Mouse (Mus musculus) kidney, embryonic 15.5 days (tissue): ENCODE measurements around the gene Sec14l1. TPM values are rescaled to one million over a fixed set of nuclear protein-coding genes. Genes with fewer than 3 reads are reported as not detected.

ENCODE experiments used
- ATAC-seq: fragments of 200-750 bp; cut with Nextera tagmentation; replicated peaks from 2 replicates; pipeline ENCODE4 v1.8.0; 2017; ENCODE audit warnings: moderate TSS enrichment; ENCODE audit not compliant: low FRiP score
- H3K27ac ChIP-seq: fragments of 300-500 bp; sonication (generic); 2 replicates; pipeline ENCODE4 v1.5.1; 2015; ENCODE audit warnings: mild to moderate bottlenecking, inconsistent platforms
- H3K27me3 ChIP-seq: fragments of 300-500 bp; sonication (generic); 2 replicates; pipeline ENCODE4 v1.6.1; 2015; ENCODE audit warnings: inconsistent platforms
- H3K36me3 ChIP-seq: fragments of 300-500 bp; sonication (generic); 2 replicates; pipeline ENCODE4 v1.6.1; 2015; ENCODE audit warnings: inconsistent platforms
- H3K4me1 ChIP-seq: fragments of 300-500 bp; sonication (generic); 2 replicates; pipeline ENCODE4 v1.6.1; 2015; ENCODE audit warnings: inconsistent platforms
- H3K4me2 ChIP-seq: fragments of 300-500 bp; sonication (generic); 2 replicates; pipeline ENCODE4 v1.6.1; 2015; ENCODE audit warnings: moderate library complexity, mild to moderate bottlenecking, inconsistent platforms
- H3K4me3 ChIP-seq: fragments of 300-500 bp; sonication (generic); replicated peaks from 2 replicates; pipeline ENCODE4 v1.5.1; 2015; ENCODE audit warnings: mild to moderate bottlenecking, inconsistent platforms
- H3K9ac ChIP-seq: fragments of 300-500 bp; sonication (generic); 2 replicates; pipeline ENCODE4 v1.6.1; 2015; ENCODE audit warnings: mild to moderate bottlenecking, inconsistent platforms
- H3K9me3 ChIP-seq: fragments of 300-500 bp; sonication (generic); replicated peaks from 2 replicates; pipeline ENCODE4 v1.6.1; 2016; ENCODE audit warnings: inconsistent platforms
- WGBS: fragments of 180-500 bp; shearing (Covaris S2); methylation state at CpG from one replicate; pipeline ENCODE4 v1.1.7; 2015; ENCODE audit warnings: mixed read lengths; 5-methylcytosine and 5-hydroxymethylcytosine counted together
- polyA plus RNA-seq: library from polyadenylated mRNA; unstranded; fragments of >200 nt; fragmentation: Nextera tagmentation; extraction: Ambion mirVana; gene quantifications from 2 replicates; pipeline ENCODE4 v1.2.1, GENCODE M21; 2015

Gene Sec14l1
- polyA plus RNA-seq, 1 experiment from 2014 or later: 69.0 TPM

DNA sequence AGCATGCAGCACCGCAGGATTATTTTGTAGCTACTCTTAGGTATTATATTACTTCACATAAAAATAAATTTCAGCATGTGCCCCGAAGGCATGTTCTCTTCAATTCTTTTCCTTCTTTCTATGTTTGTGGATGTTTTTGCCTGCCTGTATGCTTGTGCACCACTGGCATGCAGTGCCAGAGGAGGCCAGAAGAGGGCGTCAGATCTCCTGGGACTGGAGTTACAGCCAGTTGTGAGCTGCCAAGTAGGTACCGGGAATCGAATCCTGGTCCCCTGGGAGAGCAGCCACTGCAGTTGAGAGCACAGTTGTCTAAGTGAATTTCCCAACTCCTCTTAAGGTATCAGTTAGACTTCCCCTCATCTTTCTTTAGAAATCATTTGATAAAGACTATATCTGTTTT is 1.6 kb upstream of the Sec14l1 start:
- ATAC-seq: no peak
- Histone ChIP-seq H3K9me3 (no peaks in the 10 kb centered on the region), H3K36me3 (peaks cover 7% of the 10 kb centered on the region; the same call in 1 of the 2 replicates), H3K4me1 (peaks cover 47% of the 10 kb centered on the region), H3K9ac (no peak overlapping the region), H3K4me3 (no peak overlapping the region), H3K27ac (peak overlapping the region; percentile 99; the same call in 1 of the 2 replicates), H3K27me3 (no peaks in the 10 kb centered on the region), H3K4me2 (0 out of 2 replicates have a peak overlapping the region, but pooled peaks have one; percentile 81)
- 91% methylated on average over 5 of the region's 5 CpGs for WGBS

GRCm38 (mm10) chr11:117114231-117114591 is 757 bp upstream of the Sec14l1 start:
- peak overlapping the region; percentile 91 for H3K4me3 ChIP-seq
- H3K27ac ChIP-seq: peak overlapping the region; percentile 99
- peak overlapping the region; percentile 51 for H3K9ac ChIP-seq
- H3K4me2 ChIP-seq: peak overlapping the region; percentile 81
- ATAC-seq: no peak
- H3K36me3 ChIP-seq: peaks cover 7% of the 10 kb centered on the region; the same call in 1 of the 2 replicates
- 41% methylated on average over 13 of the region's 13 CpGs for WGBS
- no peaks in the 10 kb centered on the region for H3K27me3 ChIP-seq
- H3K4me1 ChIP-seq: peaks cover 47% of the 10 kb centered on the region
- H3K9me3 ChIP-seq: no peaks in the 10 kb centered on the region

GRCm38 (mm10) chr11:117115346-117116219 is 615 bp downstream of the Sec14l1 start:
- WGBS: under 1% methylated on average over 54 of the region's 54 CpGs
- H3K36me3 ChIP-seq: peaks cover 7% of the 10 kb centered on the region; the same call in 1 of the 2 replicates
- no peaks in the 10 kb centered on the region for H3K27me3 ChIP-seq
- H3K4me1 ChIP-seq: peaks cover 57% of the 10 kb centered on the region
- ATAC-seq: no peak
- H3K27ac ChIP-seq: peak overlapping the region; percentile 99
- H3K9me3 ChIP-seq: no peaks in the 10 kb centered on the region
- H3K9ac ChIP-seq: peak overlapping the region; percentile 82
- H3K4me3 ChIP-seq: peak overlapping the region; percentile 91
- H3K4me2 ChIP-seq: peak overlapping the region; percentile 81

DNA sequence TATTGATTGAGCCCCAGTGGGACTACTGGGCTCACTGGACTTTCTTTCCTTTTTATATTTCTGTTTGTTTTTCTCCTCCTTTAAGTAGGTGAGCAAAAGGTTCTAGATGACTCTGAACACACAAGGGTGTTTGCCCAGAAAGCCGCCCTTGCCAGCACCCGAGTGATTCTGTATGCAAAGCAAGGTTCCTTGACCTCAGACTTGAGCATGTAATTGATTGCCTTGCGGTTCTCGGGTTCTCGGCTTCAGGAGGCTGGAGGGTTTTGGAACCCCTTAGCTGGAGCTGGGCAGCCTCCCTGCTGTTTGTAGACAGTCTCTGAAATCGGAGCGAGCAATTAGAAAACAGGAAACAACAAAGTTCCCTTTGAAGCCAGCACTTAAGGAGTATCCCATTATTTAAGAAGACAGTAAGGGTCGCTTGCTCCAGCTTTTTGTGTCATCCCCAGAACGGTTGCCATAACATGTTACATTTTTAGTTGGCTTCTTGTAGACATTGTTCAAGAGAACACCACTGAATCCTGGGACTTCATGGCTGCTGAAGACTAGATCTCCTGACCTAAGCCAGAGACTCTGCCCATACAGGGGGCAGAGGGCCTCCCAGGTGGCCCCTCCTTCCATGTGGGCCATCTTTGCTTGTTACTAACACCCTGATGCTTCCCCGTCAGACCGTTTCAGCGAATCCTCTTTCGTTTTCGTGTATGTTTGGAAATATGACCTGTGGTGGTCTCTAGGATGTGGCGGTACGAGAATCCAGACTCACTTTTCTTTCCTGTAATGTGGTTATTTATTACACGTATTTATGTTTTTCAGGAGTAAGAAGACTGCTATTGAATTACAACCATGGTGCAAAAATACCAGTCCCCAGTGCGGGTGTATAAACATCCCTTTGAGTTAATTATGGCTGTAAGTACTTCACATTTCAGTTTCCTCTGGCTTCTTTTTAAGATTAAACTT is 1.7 kb downstream of the Sec14l1 start:
- peaks cover 67% of the 10 kb centered on the region for H3K4me1 ChIP-seq

GRCm38 (mm10) chr11:117117321-117117720 is 2.4 kb downstream of the Sec14l1 start:
- H3K4me1 ChIP-seq: peaks cover 74% of the 10 kb centered on the region
- H3K27me3 ChIP-seq: no peaks in the 10 kb centered on the region
- H3K9ac ChIP-seq: no peak overlapping the region
- peak overlapping the region; percentile 91 for H3K4me3 ChIP-seq
- peak overlapping the region; percentile 99 for H3K27ac ChIP-seq
- whole genome bisulfite sequencing: 25% methylated on average over 18 of the region's 18 CpGs
- no peaks in the 10 kb centered on the region for H3K9me3 ChIP-seq
- H3K36me3 ChIP-seq: peaks cover 15% of the 10 kb centered on the region; the same call in 1 of the 2 replicates
- no peak for ATAC-seq
- peak overlapping the region; percentile 81 for H3K4me2 ChIP-seq

More for the DNA sequence above, 1.7 kb downstream of the Sec14l1 start:
- Histone ChIP-seq H3K9me3 (no peaks in the 10 kb centered on the region), H3K4me2 (peak overlapping the region; percentile 81), H3K9ac (peak overlapping the region; percentile 82), H3K36me3 (peaks cover 8% of the 10 kb centered on the region; the same call in 1 of the 2 replicates), H3K4me3 (peak overlapping the region; percentile 91), H3K27me3 (no peaks in the 10 kb centered on the region), H3K27ac (peak overlapping the region; percentile 99)
- ATAC-seq: no peak
- WGBS: 17% methylated on average over 18 of the region's 18 CpGs

GRCm38 (mm10) chr11:117117791-117118190 is 2.8 kb downstream of the Sec14l1 start:
- H3K27me3 ChIP-seq: no peaks in the 10 kb centered on the region
- H3K4me3 ChIP-seq: peak overlapping the region; percentile 91; the same call in 1 of the 2 replicates
- WGBS: 67% methylated on average over 7 of the region's 7 CpGs
- H3K36me3 ChIP-seq: peaks cover 20% of the 10 kb centered on the region
- ATAC-seq: no peak
- H3K9ac ChIP-seq: no peak overlapping the region
- H3K27ac ChIP-seq: peak overlapping the region; percentile 99
- H3K4me1 ChIP-seq: peaks cover 79% of the 10 kb centered on the region
- H3K9me3 ChIP-seq: no peaks in the 10 kb centered on the region
- peak overlapping the region; percentile 81; the same call in 1 of the 2 replicates for H3K4me2 ChIP-seq

DNA sequence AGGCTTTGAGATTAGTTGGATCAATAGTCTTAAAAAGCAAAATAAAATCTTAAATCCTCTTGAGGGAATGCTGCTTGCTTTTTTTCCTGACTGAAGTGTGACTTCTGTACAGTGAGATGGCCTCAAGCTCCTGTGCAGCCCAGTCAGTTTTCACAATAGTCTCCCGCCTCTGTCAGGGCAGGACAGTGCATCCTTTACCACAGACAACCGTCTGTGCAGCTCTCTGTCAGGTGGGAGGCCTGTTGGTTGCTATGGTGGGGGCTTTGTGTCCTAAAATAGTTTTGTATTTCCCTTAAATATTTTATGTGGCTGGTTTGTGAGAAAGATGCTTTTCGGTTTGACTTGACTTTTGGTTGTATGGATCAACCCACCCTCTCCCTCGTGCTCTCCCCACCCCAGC is 3.3 kb downstream of the Sec14l1 start:
- ATAC-seq: no peak
- Histone ChIP-seq H3K9ac (no peak overlapping the region; the same call in 1 of the 2 replicates), H3K27ac (peak overlapping the region; percentile 99), H3K27me3 (no peaks in the 10 kb centered on the region), H3K9me3 (no peaks in the 10 kb centered on the region), H3K36me3 (peaks cover 23% of the 10 kb centered on the region), H3K4me1 (peaks cover 81% of the 10 kb centered on the region), H3K4me3 (peak overlapping the region; percentile 4; the same call in 1 of the 2 replicates), H3K4me2 (peak overlapping the region; percentile 81)
- WGBS: 60% methylated on average over 4 of the region's 4 CpGs

DNA sequence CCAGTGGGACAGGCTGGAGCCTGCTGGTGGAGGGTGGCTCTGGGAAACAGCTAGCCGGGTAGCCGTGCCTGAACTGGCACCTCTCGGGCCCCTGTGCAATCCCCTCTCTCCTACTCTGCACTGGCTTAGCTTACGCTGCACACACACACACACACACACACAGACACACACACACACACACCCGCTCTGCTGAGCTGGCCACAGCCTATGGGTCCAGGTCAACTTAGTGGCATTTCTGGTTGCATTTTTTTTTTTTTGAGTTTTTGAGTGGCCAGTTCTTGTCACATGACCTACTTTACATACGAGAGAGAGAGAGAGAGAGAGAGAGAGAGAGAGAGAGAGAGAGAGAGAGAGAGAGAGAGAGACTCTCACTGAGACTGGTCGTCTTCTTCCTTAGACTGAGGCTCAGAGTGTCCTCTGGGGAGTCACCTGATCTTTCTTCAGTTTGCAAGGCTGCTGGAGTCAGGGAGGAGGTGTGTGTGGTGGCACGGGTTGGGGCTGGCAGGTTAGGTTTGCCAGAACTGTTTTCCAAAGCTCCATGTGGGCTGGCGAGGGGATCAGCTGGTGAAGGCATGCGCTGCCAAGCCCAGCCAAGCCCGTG is 3.9 kb downstream of the Sec14l1 start:
- Histone ChIP-seq H3K27ac (peak overlapping the region; percentile 99), H3K9me3 (no peaks in the 10 kb centered on the region), H3K36me3 (peaks cover 23% of the 10 kb centered on the region), H3K4me1 (peaks cover 86% of the 10 kb centered on the region), H3K4me3 (peak overlapping the region; percentile 4; the same call in 1 of the 2 replicates), H3K4me2 (peak overlapping the region; percentile 81), H3K27me3 (no peaks in the 10 kb centered on the region), H3K9ac (no peak overlapping the region; the same call in 1 of the 2 replicates)
- 39% methylated on average over 11 of the region's 11 CpGs for WGBS
- no peak for ATAC-seq

DNA sequence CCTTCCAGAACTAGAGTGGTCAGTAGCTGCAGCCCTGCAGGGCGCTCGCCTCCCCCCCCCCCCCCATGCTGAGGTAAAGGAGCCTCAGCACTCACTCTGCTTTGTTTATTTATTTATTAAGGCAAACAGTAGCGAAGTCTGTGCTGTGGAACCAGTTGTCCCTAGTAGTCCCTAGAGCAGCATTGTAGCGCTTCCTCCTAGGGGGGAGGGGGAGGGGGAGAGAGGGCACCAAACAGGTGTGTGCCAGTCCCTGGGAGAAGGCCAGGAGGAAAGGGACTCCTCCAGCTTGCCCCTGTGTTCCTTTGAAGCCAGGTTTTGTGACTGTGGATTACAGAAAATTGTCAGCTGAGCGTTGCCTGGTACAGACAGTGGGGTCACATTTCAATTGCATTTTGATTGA is 4.8 kb downstream of the Sec14l1 start:
- Histone ChIP-seq H3K27me3 (no peaks in the 10 kb centered on the region), H3K36me3 (peaks cover 23% of the 10 kb centered on the region), H3K4me1 (peaks cover 87% of the 10 kb centered on the region), H3K4me3 (no peak overlapping the region), H3K4me2 (peak overlapping the region; percentile 20), H3K9ac (no peak overlapping the region), H3K27ac (peak overlapping the region; percentile 59), H3K9me3 (no peaks in the 10 kb centered on the region)
- WGBS: 19% methylated on average over 4 of the region's 5 CpGs
- ATAC-seq: no peak

- WGBS: 29% methylated on average over 20 of the region's 20 CpGs
- peak overlapping the region; percentile 59 for H3K27ac ChIP-seq
- peak overlapping the region; percentile 20 for H3K4me2 ChIP-seq
- no peaks in the 10 kb centered on the region for H3K27me3 ChIP-seq
- H3K4me1 ChIP-seq: peaks cover 88% of the 10 kb centered on the region
- no peak for ATAC-seq
- H3K9ac ChIP-seq: peak overlapping the region; percentile 5; the same call in 1 of the 2 replicates
- H3K9me3 ChIP-seq: no peaks in the 10 kb centered on the region
- no peak overlapping the region for H3K4me3 ChIP-seq
- peaks cover 23% of the 10 kb centered on the region for H3K36me3 ChIP-seq
Observed at GRCm38 (mm10) chr11:117120285-117121163, 5.6 kb downstream of the Sec14l1 start.
